Mouse (Mus musculus): ENCODE results near the gene Gm17657. TPM values are rescaled to one million over a fixed set of nuclear protein-coding genes. Genes with fewer than 3 reads are reported as not detected.

Gm17657 gene
- polyA plus RNA-seq, 1 experiment from 2014 or later: not detected

DNA sequence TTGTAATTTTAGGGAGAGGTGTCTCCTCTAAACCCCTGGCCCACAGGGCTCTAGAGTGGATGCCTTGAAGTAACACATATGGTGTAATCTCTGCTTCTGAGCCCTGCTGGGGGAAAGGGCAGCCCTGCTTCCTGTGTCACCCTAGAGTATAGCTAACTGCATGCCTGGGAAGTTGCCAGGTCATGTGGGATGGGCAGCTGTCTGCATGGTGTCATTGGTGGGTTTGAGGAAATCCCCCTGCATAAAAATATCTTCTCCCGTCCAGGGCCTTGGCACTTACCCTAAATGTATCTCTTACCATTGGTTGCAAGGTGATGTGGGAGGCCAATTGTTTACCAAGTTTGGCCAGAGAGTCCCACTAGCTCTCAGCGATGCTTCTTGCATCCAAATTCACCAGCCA is 75.4 kb downstream of the Gm17657 start:
- no peak overlapping the region for H3K4me2 ChIP-seq (ENCODE audit: low read depth, low read length)
- no peak overlapping the region for H3K9ac ChIP-seq (ENCODE audit: low read length)
- no peaks in the 10 kb centered on the region; the same call in 1 of the 2 replicates for H3K9me3 ChIP-seq (replicated peaks; ENCODE audit: control insufficient read depth, low read length)
- H3K27ac ChIP-seq (ENCODE audit: low read length): no peak overlapping the region
- no peak overlapping the region for H3K4me3 ChIP-seq (replicated peaks; ENCODE audit: low read length)
- 67% methylated on average over 2 of the region's 2 CpGs for WGBS
- H3K4me1 ChIP-seq (ENCODE audit: control insufficient read depth, insufficient read depth, low read length): peaks cover 11% of the 10 kb centered on the region
- ATAC-seq (ENCODE audit: insufficient read depth, low FRiP score): no peak
- no peaks in the 10 kb centered on the region for H3K27me3 ChIP-seq (ENCODE audit: control insufficient read depth, insufficient read depth, low read length)
- H3K36me3 ChIP-seq (ENCODE audit: control insufficient read depth, insufficient read depth, low read length): no peaks in the 10 kb centered on the region

DNA sequence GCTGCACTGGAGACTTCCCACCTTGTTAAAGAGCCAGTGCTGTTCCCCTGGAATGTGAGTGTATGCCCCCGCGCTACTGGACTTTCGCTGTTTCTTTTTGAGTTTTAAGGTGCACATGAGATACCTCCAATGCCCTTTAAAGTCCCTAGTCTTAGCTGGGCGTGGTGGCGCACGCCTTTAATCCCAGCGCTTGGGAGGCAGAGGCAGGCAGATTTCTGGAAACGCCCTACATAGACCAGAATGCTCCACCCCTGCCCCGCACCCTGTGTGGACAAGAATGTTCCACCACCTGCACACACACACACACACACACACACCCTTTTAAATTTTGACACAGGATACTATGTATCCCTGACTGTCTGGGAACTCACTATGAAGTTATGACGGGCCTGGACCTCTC is 76.0 kb downstream of the Gm17657 start:
- ATAC-seq (ENCODE audit: insufficient read depth, low FRiP score): no peak
- no peaks in the 10 kb centered on the region for H3K36me3 ChIP-seq (ENCODE audit: control insufficient read depth, insufficient read depth, low read length)
- WGBS: 95% methylated on average over 10 of the region's 10 CpGs
- H3K4me2 ChIP-seq (ENCODE audit: low read depth, low read length): no peak overlapping the region
- peaks cover 11% of the 10 kb centered on the region for H3K4me1 ChIP-seq (ENCODE audit: control insufficient read depth, insufficient read depth, low read length)
- H3K9me3 ChIP-seq (replicated peaks; ENCODE audit: control insufficient read depth, low read length): no peaks in the 10 kb centered on the region; the same call in 1 of the 2 replicates
- no peak overlapping the region for H3K9ac ChIP-seq (ENCODE audit: low read length)
- H3K27ac ChIP-seq (ENCODE audit: low read length): no peak overlapping the region
- H3K4me3 ChIP-seq (replicated peaks; ENCODE audit: low read length): no peak overlapping the region
- no peaks in the 10 kb centered on the region for H3K27me3 ChIP-seq (ENCODE audit: control insufficient read depth, insufficient read depth, low read length)

Small RNA genes within 50 kb of the gene (microRNA-seq; reads per million reads assigned to microRNA genes)
- not detected for gene Mir7667

Other genes with a start within 250 kb of the Gm17657 start
- 1.8 and 2.6 TPM in 2 replicates for gene Pi16, start 232.0 kb downstream of the Gm17657 start, polyA plus RNA-seq (2015; fragmentation: Nextera tagmentation; extraction: Ambion mirVana)
- 91.7 and 102 TPM in 2 replicates for gene Mtch1, start 201.7 kb downstream of the Gm17657 start, polyA plus RNA-seq (2015; fragmentation: Nextera tagmentation; extraction: Ambion mirVana)
- 12.1 and 13.1 TPM in 2 replicates for gene Fgd2, start 188.7 kb downstream of the Gm17657 start, polyA plus RNA-seq (2015; fragmentation: Nextera tagmentation; extraction: Ambion mirVana)
- gene Pim1, start 58.9 kb downstream of the Gm17657 start, polyA plus RNA-seq (2015; fragmentation: Nextera tagmentation; extraction: Ambion mirVana): 11.8 and 13.5 TPM in 2 replicates
- 10.9 and 12.2 TPM in 2 replicates for gene Tbc1d22b, start 147 bp upstream of the Gm17657 start, polyA plus RNA-seq (2015; fragmentation: Nextera tagmentation; extraction: Ambion mirVana)
- gene Tmem217, start 2.7 kb upstream of the Gm17657 start, polyA plus RNA-seq (2015; fragmentation: Nextera tagmentation; extraction: Ambion mirVana): 0.61 and 0.65 TPM in 2 replicates
- 55.5 and 63.7 TPM in 2 replicates for gene Rnf8, start 65.2 kb upstream of the Gm17657 start, polyA plus RNA-seq (2015; fragmentation: Nextera tagmentation; extraction: Ambion mirVana)
- 2.7 and 3.1 TPM in 2 replicates for gene Gm28043, start 65.2 kb upstream of the Gm17657 start, polyA plus RNA-seq (2015; fragmentation: Nextera tagmentation; extraction: Ambion mirVana)
- 102 and 110 TPM in 2 replicates for gene Cmtr1, start 111.0 kb upstream of the Gm17657 start, polyA plus RNA-seq (2015; fragmentation: Nextera tagmentation; extraction: Ambion mirVana)
- gene Ccdc167, start 167.4 kb upstream of the Gm17657 start, polyA plus RNA-seq (2015; fragmentation: Nextera tagmentation; extraction: Ambion mirVana): 11.0 and 14.5 TPM in 2 replicates

Measured in stomach, embryonic 16.5 days (tissue).